Mouse (Mus musculus) small intestine, adult 2 months (tissue): ENCODE measurements at regions not wholly inside any gene's neighbourhood (a gene's known extent, or its start where the extent isn't known, plus 50 kb on each side); places are given as distances from the start of the nearest gene placed in this dataset.

Experiments
- CTCF ChIP-seq: fragments of 200-500 bp; IDR thresholded peaks from 2 replicates; pipeline ENCODE4 v1.5.1; 2012; ENCODE audit warnings: low read depth, mild to moderate bottlenecking, control low read depth, inconsistent platforms, low read length, moderate library complexity, mixed read lengths; ENCODE audit not compliant: insufficient replicate concordance, insufficient read length; ENCODE audit errors: extremely low read depth
- POLR2A ChIP-seq: fragments of 200-500 bp; IDR thresholded peaks from 2 replicates; pipeline ENCODE4 v1.6.1; 2012; ENCODE audit warnings: low read depth, mild to moderate bottlenecking, control low read depth, inconsistent platforms, low read length, moderate library complexity

DNA sequence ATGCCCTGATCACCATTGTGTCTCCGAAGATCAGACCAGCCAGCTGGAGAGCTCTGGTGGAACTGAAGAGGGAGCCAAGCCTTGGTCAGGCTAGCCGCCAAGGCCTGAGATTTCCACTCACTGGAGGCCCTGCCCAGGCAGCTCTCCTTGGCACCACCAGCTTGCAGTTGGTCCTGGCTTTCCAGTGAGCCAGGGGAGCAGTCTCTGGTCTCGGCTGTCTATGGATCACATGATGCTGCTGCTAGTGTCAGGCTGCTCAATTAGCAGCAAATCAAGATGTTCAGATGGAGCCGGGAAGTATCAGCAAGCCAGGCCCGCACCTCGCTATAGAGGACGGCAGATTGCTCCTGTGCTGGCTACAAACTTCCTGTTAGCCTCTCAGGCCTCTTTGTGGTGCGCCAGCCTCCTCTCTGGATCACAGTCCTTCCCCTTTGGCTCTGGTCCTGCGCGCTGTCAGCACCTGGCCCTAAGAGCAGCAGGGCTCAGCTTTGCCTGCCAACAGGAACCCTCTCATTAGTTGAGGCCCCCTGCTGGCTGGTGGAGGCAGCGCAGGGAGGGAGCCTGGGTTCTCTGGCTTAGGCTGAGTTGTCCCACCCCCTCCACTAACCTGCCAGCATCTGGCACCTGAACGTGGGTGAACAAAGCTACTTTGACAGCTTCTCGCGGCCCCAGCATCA is 174.8 kb upstream of the Ntm start:
- no peak for TF ChIP-seq POLR2A
- TF ChIP-seq CTCF: peak; percentile 21; the same call in 1 of the 2 replicates
